Mouse (Mus musculus) kidney, adult 18-20 months (tissue): ENCODE data around the gene Scarb2.
"Not testable (repeated sequence)": the region's sequence is repeated elsewhere in the genome, so short reads cannot be mapped to it uniquely, and the experiment has no call there.

ENCODE experiments used
- DNase-seq: peaks from one replicate; pipeline ENCODE4 v3.0.0; 2021

Scarb2 gene

DNA sequence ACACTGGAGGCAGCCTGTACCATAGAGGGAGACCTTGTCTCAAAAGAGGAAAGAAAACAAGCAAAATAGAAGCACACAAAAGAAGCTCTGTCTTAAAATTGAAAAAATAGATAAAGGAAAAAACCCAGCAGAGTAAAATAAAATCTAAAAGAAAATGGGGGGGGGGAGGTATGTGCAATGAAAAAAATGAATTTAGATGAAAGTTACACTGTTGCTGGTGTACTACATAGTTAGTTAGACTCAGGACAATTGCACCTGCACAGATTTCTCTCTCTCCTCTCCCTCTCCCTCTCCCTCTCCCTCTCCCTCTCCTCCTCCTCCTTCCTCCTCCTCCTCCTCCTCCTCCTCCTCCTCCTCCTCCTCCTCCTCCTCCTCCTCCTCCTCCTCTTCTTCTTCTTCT, at the start of gene Scarb2:
Gene Scarb2, minus strand, starts transcription at position 101 of the 400 bp plus-strand sequence.
- no peak for DNase-seq

DNA sequence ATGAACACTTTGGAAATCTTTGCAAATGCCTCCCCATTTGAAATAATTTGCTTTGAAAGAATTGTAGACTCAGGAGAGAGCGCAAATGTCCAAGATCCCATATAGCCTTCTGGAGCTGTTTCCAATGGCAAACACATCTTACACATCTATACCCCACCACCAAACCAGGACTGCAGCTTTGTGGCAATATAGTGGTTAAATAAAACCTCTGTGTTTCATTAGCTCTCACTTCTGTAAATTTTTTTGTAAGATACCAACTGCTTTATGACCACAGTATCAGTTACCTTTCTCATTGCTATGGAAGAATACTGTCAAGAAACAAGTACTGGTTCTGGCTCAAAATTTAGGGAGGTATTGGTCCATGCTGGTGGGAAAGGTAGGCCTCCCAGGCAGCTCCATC, 49.3 kb upstream of the Scarb2 start:
- DNase-seq, result no peak

DNA sequence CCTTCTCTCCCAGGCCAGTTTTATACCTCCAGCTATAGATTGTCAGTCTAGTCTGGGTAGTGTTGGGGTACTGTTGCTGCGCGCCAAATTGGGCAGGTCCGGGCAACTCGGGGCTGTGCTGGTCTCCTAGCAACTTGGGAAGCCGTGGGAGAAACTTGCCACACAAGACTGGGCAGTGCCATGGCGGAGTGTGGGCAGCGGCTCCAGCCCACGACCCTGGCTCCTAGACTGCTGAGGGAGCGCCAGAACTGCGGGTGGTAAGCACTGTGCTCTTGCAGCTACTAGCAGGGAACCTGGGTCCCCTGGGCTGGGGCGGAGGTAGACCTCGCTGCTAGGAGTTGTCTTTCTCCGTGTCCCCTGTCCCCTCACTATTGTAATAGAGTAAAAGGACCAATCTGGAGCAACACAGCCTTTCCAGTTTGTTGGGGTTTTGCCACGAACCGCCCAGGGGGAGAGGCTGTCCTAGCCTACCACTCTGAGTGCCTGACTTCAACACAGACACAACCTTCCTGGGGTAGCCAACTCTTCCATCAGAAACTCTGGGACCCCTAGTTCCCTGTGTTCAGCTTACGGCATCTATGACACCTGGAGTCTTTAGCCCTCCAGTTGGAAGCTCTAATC, 48.4 kb upstream of the Scarb2 start, which contains the start of gene Fam47e:
Gene Fam47e, plus strand, starts transcription at position 179 of the 621 bp plus-strand sequence.
- no peak for DNase-seq

DNA sequence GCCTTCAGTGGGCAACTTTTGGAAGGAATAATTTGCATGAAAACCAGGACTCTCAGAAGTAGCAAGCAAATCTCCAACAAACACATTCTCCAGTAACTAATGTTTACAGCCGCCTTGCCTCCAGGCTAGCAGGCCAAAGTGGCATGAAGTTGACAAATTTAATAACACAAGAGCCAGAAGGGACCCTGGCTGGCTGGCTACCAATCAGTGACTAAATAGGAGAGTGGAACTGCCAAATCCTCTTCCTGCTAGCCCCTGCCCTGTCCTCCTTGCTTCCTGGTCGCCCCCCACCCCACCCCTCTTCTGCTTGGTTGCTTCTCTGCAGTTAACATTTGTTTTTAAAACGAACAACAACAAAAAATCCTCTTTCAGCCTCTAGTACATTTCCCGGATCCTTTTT, 47.8 kb upstream of the Scarb2 start:
- DNase-seq, result no peak

DNA sequence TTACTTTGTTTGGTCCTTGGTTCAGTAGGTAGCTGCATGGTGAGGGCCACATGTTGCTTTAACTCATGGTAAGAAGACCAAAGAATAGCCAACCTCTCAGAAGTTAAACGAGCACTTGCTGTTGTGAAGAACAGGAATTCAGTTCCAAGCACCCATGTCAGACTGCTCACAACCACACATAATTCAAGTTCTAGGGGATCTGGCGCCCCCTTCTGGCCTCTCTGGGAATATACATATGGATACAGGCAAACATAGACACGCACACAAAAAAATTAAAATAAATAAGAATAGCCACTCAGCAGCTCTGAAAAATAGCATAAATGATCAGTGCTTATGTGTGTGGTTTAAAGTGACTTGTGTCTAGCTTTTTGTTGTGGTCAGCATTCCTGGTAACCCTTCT, 47.3 kb upstream of the Scarb2 start:
- no peak for DNase-seq

DNA sequence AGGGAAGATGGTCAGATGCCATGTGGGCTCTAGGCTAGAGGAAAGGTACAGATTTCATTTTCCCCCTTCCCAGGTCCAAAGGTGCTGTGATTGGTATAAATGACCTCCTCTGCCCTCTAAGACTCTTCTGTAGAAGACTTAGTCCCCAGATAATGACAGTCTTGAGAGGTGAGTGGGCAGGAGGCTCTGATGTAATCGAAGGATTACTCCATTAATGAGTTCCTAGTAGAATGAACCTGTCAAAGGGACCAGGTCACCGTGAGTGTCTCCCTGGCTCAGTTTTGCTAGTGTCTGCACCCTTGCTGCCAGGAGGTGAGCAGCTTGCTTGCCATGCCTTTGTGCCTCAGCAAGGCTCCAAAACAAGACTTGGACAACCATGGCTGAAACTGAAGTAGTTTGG, 46.0 kb upstream of the Scarb2 start:
- no peak for DNase-seq

DNA sequence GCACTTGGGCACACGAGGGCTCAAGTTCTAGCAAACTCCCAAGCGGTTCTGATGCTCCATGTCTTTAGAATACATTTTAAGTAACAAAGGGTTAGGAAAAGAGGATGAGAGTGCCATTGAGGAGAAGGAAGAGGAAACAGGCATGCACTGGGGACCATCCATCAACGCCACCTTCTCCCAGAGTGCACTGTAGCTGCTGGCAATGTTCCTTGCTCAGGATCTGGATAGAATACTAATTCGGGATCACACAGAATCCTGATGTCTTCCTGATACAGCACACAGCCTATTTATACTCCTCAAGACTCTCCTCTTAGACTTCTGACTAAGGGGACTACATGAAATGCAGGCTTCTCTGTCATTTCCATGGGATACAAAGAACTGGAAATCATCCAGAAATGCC, 33.1 kb upstream of the Scarb2 start:
- DNase-seq, result no peak

DNA sequence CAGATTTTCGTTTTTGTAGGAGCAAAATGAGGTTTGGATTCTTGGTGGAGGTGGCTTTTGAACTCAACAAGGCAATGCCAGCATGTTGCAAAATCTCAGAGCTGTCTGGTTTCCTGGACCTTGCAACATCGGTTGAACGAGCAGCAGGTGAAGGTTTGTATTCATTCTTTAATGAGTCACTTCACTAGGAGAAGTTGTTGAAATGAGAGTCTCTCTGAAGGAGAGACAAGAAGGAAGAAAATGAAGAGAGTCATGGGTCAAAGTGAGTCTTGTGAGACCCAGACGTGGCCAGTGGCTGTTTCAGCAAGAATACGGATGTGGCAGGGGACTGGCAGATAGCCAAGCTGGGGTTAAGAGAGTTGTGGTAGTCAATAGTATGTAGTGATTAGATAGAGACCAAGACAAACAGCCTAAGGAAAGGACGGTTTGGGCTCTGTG, 18.2 kb upstream of the Scarb2 start:
- peak; percentile 32 for DNase-seq

DNA sequence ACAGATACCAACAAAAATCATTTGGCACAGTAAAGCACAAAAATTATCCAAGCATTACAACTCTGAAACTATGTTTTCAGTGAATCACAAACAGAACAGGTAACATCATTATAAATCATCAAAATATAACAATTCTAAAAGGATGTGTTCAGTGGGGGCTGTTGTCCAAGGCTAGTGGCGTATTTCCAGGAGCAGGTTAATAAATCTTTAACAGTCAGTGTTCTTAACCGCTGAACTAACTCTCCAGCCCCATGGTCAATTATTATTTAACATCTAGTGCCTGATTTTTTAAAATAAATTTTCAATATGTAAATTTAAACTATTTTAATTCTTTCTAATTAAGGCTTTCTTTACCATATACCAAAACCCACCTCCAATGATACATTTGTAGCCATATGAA, 14.5 kb upstream of the Scarb2 start:
- DNase-seq, result not testable (repeated sequence)

DNA sequence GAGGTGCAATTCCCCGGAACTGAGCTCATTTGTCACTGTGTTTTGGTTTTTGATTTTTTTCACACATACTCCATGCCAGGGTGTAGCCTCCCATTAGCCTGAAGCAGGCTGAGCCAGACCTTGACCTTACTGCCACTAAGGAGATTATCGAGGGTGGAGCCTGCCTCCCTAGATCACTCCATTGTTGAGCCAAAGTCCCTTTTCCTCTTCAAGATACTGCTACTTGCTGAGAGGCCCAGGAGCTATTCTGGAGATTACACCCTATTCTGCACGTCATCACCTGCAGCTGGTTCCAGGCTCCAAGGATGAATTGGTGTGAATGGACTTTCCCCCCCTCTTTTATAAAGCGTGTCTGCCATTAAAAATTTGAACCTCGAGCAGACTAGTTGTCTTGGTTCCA, 5.4 kb upstream of the Scarb2 start:
- no peak for DNase-seq

DNA sequence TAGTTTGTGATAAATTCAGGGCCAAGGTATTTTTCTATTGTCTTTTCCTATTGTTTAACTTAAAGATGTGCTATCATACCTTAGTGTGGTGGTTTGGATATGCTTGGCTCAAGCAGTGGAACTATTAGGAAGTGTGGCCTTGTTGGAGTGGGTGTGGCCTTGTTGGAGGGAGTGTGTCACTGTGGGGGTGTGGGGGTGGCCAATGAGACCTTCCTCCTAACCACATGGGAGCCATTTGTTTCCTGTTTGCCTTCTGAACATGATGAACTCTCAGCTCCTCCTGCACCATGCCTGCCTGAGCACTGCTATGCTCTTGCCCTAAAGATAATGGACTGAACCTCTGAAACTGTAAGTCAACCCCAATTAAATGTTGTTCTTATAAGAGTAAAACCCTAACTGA, 4.6 kb upstream of the Scarb2 start:
- no peak for DNase-seq

DNA sequence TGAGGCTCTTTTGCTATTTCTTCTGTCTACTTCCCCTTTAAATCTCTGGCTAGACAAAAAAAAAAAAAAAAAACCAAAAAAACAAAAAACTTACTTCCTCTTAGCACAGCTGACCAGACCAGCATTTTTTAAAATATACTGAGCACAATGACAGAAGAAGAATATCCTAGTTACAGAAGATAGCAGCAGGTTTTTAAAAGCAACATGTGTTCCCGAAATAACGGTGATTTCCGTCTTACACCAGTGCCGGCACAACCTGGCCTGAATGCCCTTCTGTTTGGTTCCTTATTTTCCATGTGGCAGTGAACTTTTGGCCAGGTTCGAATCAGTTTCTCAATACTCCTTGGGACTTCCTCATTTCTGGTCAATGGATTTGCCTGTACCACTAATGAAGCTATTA, 2.2 kb upstream of the Scarb2 start:
- no peak for DNase-seq

DNA sequence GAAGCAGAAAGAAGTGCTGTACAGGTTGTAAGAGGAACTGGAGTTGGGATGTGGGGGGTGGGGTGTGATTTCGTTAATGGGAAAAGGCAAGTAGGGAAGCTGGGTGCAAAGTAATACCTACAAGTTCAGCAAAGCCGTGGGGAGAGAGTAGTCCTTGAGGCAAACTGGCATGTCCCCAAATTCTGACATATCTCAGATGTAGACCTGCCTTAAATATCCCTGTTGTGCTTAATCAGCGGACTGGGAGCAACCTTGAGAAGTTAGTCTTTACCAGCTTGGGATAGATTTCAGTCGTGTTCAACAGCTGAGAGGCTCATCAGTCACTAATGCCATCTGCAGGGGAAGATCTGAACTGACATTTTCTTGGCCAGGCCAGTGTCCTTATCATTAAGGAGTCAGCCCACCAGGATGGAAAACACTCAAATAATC, 318 bp downstream of the Scarb2 start:
- DNase-seq, result peak; percentile 35

DNA sequence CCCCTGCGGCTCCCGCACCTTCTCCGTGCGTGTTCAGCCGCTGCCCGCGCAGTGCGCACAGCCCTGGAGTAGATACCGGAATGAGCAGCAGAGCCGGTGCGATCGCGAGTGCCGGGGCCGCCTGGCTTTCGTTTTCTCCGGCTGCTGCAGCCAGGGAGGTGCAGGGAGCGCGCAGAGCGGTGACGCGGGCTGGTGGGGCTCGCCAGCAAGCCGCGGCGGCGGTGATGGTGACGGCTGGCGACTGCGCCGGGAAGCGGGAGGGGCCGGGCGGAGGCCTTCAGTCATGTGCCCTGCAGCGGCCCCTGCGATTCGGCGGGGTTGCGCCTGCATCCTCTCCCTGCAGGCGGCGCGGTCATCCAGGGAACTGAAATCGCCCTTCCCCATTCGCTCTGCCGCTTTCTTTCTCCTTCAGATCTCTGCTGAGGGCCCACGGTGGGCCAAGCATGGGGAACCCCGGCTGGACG, 1.2 kb downstream of the Scarb2 start:
- DNase-seq, result peak; percentile 95

DNA sequence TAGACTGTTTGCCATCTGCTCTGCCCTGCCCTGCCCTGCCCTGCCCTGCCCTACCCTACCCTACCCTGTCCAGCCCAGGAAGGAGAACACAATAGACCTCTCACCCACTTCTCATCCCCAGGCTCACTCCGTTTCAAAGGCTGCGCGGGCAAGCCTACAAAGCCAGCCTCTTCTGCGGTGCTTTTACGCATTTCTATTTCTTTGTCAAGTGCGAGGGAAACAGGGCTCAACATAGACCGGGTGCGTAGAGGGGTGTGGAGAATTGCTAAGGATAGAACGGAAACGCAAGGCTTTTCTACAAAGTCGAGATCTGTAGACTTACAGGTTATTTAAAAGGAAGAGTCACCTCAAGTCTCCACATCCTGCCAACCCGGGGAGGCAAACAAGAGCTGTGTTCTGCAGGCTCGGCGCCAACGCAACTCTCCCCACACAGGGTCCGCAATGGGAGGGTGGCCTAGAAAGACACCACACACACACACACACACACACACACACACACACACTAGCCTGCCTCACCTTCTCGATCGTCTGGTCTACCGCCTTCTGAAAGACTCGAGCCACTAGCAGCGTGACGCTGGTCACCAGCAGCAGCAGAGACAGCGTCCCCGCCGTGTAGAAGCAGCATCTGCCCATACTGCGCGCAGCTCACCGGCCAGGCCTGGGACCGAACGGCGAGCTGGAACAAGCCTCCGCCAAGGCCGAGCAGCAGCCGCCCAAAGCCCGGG, 1.8 kb downstream of the Scarb2 start:
- no peak for DNase-seq

DNA sequence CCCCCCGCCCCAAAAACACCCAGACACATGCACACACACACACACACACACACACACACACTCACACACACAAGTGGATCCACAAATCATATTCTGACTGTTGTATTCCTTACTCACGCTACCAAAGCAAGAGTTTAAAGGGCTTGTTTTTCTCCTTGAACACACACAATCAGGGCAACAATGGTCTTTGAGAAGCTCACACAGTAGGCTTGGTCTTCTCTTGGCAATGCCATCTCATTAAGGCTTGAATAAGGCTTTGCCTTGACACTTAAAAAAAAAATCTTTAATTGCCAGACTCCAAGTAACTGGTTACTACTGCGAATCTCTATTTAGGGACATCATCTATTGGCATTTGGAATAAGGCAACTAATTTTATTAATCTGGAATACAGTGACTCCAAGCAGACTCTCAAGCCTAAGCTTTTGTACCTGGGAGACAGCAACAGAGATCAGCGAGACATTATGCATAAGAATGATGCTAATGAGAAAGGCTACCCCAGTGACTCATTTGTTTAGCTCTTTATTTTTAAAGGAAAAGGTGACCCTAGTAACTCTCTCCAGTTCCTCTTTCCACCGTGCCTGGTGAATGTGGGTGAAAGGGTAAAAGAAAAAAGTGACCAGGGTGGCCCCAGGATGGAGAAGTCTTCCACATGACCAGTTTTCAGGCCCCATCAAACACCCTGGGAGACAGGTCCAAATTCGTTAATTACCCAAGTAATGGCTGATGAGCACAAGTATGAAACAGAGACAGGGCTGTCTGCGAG, 2.6 kb downstream of the Scarb2 start:
- no peak for DNase-seq

DNA sequence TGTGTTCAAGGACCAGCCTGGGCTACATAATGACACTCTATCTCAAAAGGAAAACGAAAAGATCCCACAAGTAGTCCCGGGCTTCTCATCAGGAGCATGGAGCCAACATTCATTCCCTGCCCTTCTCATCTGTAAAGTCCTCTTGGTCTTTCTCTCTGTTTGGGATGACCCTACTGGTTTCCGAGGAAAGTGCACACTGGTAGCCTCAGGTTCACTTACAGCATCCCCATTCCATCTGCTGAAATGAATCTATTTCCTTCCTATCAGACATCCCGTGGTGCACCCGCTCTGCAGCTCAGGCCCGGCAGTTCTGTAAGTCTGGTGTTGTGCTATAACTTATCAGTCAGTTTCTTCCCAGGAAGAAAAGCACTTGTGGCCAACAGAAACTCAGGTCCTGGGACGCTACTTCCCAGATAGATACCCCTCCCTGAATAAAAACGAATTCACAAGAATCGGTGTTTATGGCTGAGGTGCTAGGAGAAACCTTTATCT, 3.2 kb downstream of the Scarb2 start:
- DNase-seq, result no peak

DNA sequence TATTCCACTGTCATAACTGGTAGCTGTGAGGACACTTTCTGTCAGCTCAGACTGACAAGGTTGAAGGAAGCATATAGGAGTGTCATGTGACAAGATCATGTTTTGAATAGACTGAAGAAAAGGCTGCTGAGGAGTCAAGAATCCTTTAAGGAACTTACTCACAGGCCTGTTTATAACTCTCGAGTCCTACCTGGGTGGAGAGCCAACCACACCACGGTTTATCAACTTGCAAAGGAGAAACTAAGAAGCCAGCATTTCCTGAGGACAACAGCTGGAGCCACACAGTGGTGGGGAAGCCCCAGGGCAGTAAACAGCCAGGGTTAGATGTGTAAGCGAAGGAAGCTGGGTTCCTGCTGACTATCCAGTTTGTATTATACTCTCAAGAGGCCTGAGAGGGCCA, 7.3 kb downstream of the Scarb2 start:
- no peak for DNase-seq

DNA sequence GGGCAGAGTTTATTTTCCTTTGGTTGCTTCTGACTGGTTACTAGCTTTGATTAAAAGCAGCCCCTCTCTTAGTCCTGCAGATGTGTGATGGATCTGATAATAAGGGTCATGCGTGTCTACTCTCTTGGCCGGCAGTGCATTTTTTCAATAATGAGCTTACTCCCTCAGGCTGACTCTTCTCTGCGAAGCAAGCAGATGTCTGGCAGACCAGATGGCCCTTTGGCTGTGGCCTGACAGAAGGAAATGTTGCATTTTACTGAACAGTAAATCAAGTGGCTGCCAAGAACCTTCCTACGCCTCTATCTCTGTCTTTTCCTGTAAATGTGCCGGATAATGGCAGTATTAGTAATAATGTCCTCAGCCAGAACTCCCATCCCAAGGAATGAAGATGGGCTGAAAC, 8.0 kb downstream of the Scarb2 start:
- no peak for DNase-seq

DNA sequence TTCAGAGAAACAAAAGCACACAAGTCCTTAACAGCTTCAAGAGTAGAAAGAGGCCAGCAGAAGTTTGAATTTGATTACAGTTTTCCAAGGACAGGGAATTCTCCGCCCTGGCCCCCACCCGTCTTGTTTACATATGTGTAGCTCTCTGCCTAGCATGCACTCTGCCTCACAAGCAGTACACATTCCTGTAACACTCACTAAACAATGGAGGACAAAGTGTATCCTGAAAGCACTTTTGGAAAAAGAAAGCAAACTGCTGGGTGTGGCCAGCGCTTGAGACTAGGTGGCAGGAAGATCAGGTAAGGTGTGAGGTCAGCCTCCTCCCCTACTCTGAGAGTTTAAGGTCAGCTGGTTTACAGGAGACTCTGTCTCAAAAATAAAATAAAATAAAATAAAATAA, 8.4 kb downstream of the Scarb2 start:
- DNase-seq, result no peak

DNA sequence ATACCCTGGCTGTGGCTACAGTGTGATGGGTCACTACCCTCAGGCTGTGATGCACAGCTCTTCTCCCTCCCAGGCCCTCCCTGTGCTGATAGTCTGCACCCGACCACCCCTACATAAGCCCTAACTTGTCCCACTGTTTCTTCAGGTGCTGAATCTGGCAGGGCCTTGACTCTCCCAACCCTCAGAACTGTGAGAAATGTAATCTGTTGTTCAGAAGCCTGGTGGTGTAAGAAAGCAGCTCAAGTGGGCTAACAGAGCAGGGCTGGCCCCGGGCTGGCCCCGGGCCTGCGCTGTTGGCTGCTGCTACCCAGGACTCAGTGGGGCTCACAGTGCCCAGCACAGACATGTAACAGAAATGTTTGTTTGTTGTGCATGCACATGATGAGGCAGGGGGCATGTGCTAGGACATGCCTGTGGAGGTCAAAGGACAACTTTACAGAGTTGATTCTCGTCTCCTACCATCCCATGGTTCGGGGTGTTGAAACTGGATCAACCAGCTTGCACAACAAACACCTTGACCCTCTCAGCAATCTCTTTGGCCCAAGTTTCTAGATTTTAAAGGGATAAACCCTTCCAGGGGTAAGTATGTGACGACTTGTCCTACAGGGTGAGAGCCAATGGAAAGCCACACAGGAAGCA, 10.7 kb downstream of the Scarb2 start:
- no peak for DNase-seq

DNA sequence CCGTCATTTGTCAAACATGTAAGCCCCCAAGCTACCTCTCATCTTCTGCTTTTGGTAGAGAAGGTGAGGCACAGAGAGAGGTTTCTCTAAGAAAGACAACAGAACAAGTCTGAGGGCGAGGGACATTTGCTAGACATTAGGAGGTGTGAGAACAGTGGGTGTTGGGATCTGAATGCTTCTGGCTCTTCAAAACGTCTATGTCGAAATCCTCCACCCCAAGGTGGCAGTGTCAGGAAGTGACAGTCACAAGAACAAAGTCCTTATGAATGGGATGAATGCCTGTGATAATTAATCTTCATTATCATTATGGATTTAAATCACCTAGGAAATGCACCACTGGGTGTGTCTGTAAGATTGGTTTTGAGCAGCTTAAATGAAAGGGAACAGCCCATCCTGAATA, 11.3 kb downstream of the Scarb2 start:
- no peak for DNase-seq

DNA sequence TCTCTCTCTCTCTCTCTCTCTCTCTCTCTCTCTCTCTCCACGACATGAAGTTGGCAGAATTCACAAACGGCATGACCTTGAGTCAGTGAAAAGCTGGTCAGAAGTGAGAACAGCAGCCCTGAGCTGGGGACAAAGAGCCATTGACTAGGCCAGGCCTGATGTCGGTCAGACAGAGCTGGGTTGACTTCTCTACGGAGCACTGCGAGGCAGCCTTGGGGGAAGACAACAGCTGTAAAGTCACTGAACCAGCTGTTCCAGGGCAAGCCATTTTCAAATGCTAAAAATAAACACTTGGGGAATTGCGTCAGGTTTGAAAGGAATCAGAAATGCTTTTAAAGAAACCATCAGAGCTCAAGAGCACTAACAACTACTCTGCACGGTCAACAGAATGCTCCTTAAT, 13.2 kb downstream of the Scarb2 start:
- no peak for DNase-seq
